Mouse (Mus musculus) forebrain, postnatal 0 days (tissue): Measurements from ENCODE around the gene Ccdc174. TPM values are rescaled to one million over a fixed set of nuclear protein-coding genes. Genes with fewer than 3 reads are reported as not detected.

Experiments
- ATAC-seq: fragments of 200-750 bp; cut with Nextera tagmentation; 2 replicates; pipeline ENCODE4 v1.8.0; 2017; ENCODE audit warnings: mild to moderate bottlenecking, moderate library complexity
- DNase-seq: peaks from one replicate; pipeline ENCODE4 v3.0.0-alpha.2; 2015
- H3K27ac ChIP-seq: fragments of 300-500 bp; sonication (generic); 2 replicates; pipeline ENCODE4 v1.5.1; 2014; ENCODE audit warnings: low read depth, mild to moderate bottlenecking, antibody characterized with exemption, low read length, moderate library complexity, mixed read lengths
- H3K27me3 ChIP-seq: fragments of 300-500 bp; sonication (generic); 2 replicates; pipeline ENCODE4 v1.6.1; 2014; ENCODE audit warnings: mild to moderate bottlenecking, low read length, mixed read lengths; ENCODE audit not compliant: insufficient read depth
- H3K36me3 ChIP-seq: fragments of 300-500 bp; sonication (generic); 2 replicates; pipeline ENCODE4 v1.6.1; 2014; ENCODE audit warnings: mild to moderate bottlenecking, moderate library complexity; ENCODE audit not compliant: insufficient read depth
- H3K4me1 ChIP-seq: fragments of 300-500 bp; sonication (generic); 2 replicates; pipeline ENCODE4 v1.6.1; 2014; ENCODE audit warnings: antibody characterized with exemption; ENCODE audit not compliant: insufficient read depth
- H3K4me2 ChIP-seq: fragments of 300-500 bp; sonication (generic); 2 replicates; pipeline ENCODE4 v1.6.1; 2014; ENCODE audit warnings: low read depth, mild to moderate bottlenecking, moderate library complexity
- H3K4me3 ChIP-seq: fragments of 300-500 bp; sonication (generic); 2 replicates; pipeline ENCODE4 v1.5.1; 2014; ENCODE audit warnings: low read depth, low read length, mixed read lengths
- H3K9ac ChIP-seq: fragments of 300-500 bp; sonication (generic); 2 replicates; pipeline ENCODE4 v1.6.1; 2014; ENCODE audit warnings: mild to moderate bottlenecking
- H3K9me3 ChIP-seq: fragments of 300-500 bp; sonication (generic); 2 replicates; pipeline ENCODE4 v1.6.1; 2016; ENCODE audit warnings: low read length
- CTCF ChIP-seq: sonication (generic); IDR thresholded peaks from 2 replicates; pipeline ENCODE4 v1.5.1; 2016; ENCODE audit warnings: antibody characterized with exemption, control low read depth, low read depth
- WGBS: fragments of 180-500 bp; shearing (Covaris S2); extraction: QIAGEN DNeasy Blood & Tissue Kit; methylation state at CpG from one replicate; pipeline ENCODE4 v1.1.7; 2014; 5-methylcytosine and 5-hydroxymethylcytosine counted together
- polyA plus RNA-seq: library from polyadenylated mRNA; unstranded; fragments of >200 nt; fragmentation: Nextera tagmentation; extraction: Ambion mirVana; gene quantifications from 2 replicates; pipeline ENCODE4 v1.2.1, GENCODE M21; 2015
- total RNA-seq: library from RNA; depleted of rRNA; stranded (reverse); fragments of >200 nt; gene quantifications from 2 replicates; pipeline ENCODE4 v1.2.3, GENCODE M21; 2014; rRNA removed

The Ccdc174 gene
- total and polyA plus RNA-seq, 2 experiments from 2014 or later = 23.4 to 35.2 TPM

GRCm38 (mm10) chr6:91917286-91917685 lies 39.4 kb downstream of the Ccdc174 start:
- ATAC-seq = no peak
- Histone ChIP-seq H3K27ac (no peak overlapping the region), H3K9me3 (no peaks in the 10 kb centered on the region), H3K27me3 (no peaks in the 10 kb centered on the region), H3K4me2 (no peak overlapping the region), H3K4me3 (no peak overlapping the region), H3K9ac (no peak overlapping the region), H3K4me1 (no peaks in the 10 kb centered on the region), H3K36me3 (no peaks in the 10 kb centered on the region)
- no peak for TF ChIP-seq CTCF
- DNase-seq = no peak
- WGBS = 67% methylated on average over 4 of the region's 4 CpGs

GRCm38 (mm10) chr6:91917716-91918115 lies 39.9 kb downstream of the Ccdc174 start:
- TF ChIP-seq CTCF = no peak
- ATAC-seq (no peak), DNase-seq (no peak)

GRCm38 (mm10) chr6:91931231-91931630 lies 53.4 kb downstream of the Ccdc174 start:
- no peaks in the 10 kb centered on the region for H3K4me1 ChIP-seq
- no peaks in the 10 kb centered on the region for H3K9me3 ChIP-seq
- WGBS = 66% methylated on average over 5 of the region's 5 CpGs
- H3K4me2 ChIP-seq = no peak overlapping the region
- no peak overlapping the region for H3K9ac ChIP-seq
- DNase-seq (no peak), ATAC-seq (no peak)
- H3K27ac ChIP-seq = no peak overlapping the region
- no peaks in the 10 kb centered on the region for H3K27me3 ChIP-seq
- H3K36me3 ChIP-seq = no peaks in the 10 kb centered on the region
- H3K4me3 ChIP-seq = no peak overlapping the region
- TF ChIP-seq CTCF = no peak

More at GRCm38 (mm10) chr6:91917716-91918115, 39.9 kb downstream of the Ccdc174 start:
- no peaks in the 10 kb centered on the region for H3K9me3 ChIP-seq
- H3K27me3 ChIP-seq = no peaks in the 10 kb centered on the region
- no peak overlapping the region for H3K9ac ChIP-seq
- no peaks in the 10 kb centered on the region for H3K4me1 ChIP-seq
- H3K4me3 ChIP-seq = no peak overlapping the region
- no peak overlapping the region for H3K4me2 ChIP-seq
- no peak overlapping the region for H3K27ac ChIP-seq
- no peaks in the 10 kb centered on the region for H3K36me3 ChIP-seq
- 76% methylated on average over 11 of the region's 11 CpGs for WGBS

GRCm38 (mm10) chr6:91938491-91938890 lies 60.6 kb downstream of the Ccdc174 start:
- H3K4me3 ChIP-seq = no peak overlapping the region
- 41% methylated on average over 4 of the region's 4 CpGs for WGBS
- no peak overlapping the region for H3K27ac ChIP-seq
- H3K36me3 ChIP-seq = no peaks in the 10 kb centered on the region
- H3K4me2 ChIP-seq = no peak overlapping the region
- no peaks in the 10 kb centered on the region for H3K4me1 ChIP-seq
- ATAC-seq = no peak
- DNase-seq = no peak
- no peak for TF ChIP-seq CTCF
- no peaks in the 10 kb centered on the region for H3K27me3 ChIP-seq
- no peaks in the 10 kb centered on the region for H3K9me3 ChIP-seq
- H3K9ac ChIP-seq = no peak overlapping the region

- no peaks in the 10 kb centered on the region for H3K4me1 ChIP-seq
- 52% methylated on average over 2 of the region's 2 CpGs for WGBS
- TF ChIP-seq CTCF = no peak
- no peak overlapping the region for H3K4me3 ChIP-seq
- H3K9ac ChIP-seq = no peak overlapping the region
- no peaks in the 10 kb centered on the region for H3K27me3 ChIP-seq
- no peak overlapping the region for H3K27ac ChIP-seq
- ATAC-seq = no peak
- no peaks in the 10 kb centered on the region for H3K36me3 ChIP-seq
- H3K9me3 ChIP-seq = no peaks in the 10 kb centered on the region
- no peak for DNase-seq
- H3K4me2 ChIP-seq = no peak overlapping the region
Observed at GRCm38 (mm10) chr6:91948426-91948825, 70.6 kb downstream of the Ccdc174 start.

Other genes starting within 250 kb of the Ccdc174 start
- gene Slc6a6, start 194.0 kb upstream of the Ccdc174 start, total RNA-seq = 72.2 and 101 TPM in 2 replicates
- gene Slc6a6, start 194.0 kb upstream of the Ccdc174 start, polyA plus RNA-seq = 89.5 and 139 TPM in 2 replicates
- 19.9 and 24.9 TPM in 2 replicates for gene Grip2, start 50.8 kb upstream of the Ccdc174 start, total RNA-seq
- gene Grip2, start 50.8 kb upstream of the Ccdc174 start, polyA plus RNA-seq = 7.7 and 7.8 TPM in 2 replicates
- gene 4930590J08Rik, start 24.8 kb downstream of the Ccdc174 start, total RNA-seq = 1.5 and 3.7 TPM in 2 replicates
- 0.26 and 0.36 TPM in 2 replicates for gene 4930590J08Rik, start 24.8 kb downstream of the Ccdc174 start, polyA plus RNA-seq
- gene Fgd5, start 100.8 kb downstream of the Ccdc174 start, total RNA-seq = 9.3 and 13.0 TPM in 2 replicates
- 4.0 and 6.7 TPM in 2 replicates for gene Fgd5, start 100.8 kb downstream of the Ccdc174 start, polyA plus RNA-seq
- 62.6 and 78.9 TPM in 2 replicates for gene Nr2c2, start 213.3 kb downstream of the Ccdc174 start, total RNA-seq
- gene Nr2c2, start 213.3 kb downstream of the Ccdc174 start, polyA plus RNA-seq = 23.9 and 32.6 TPM in 2 replicates